Mouse (Mus musculus) spleen, postnatal 36 days (tissue): ENCODE measurements around the gene Ugt3a1.
"Not testable (repeated sequence)": the region's sequence is repeated elsewhere in the genome, so short reads cannot be mapped to it uniquely, and the experiment has no call there.

Experiments used
- DNase-seq, 2 experiments: peaks; one replicate each; pipeline ENCODE4 v3.0.0; 2022; ENCODE audit warnings: low spot score in 2 of 2, mixed read lengths in 1 of 2

Gene Ugt3a1

GRCm38 (mm10) chr15:9276838-9277295 lies at the start of gene Ugt3a1:
Gene Ugt3a1 (plus strand): TSS chr15:9276888.
- DNase-seq, result no peak

- DNase-seq, result not testable (repeated sequence)
Measured at GRCm38 (mm10) chr15:9230917-9231316, 45.8 kb upstream of the Ugt3a1 start.

- DNase-seq, result no peak
Measured at GRCm38 (mm10) chr15:9246345-9246744, 30.3 kb upstream of the Ugt3a1 start.

- no peak for DNase-seq
Measured at GRCm38 (mm10) chr15:9252891-9253290, 23.8 kb upstream of the Ugt3a1 start.

DNA sequence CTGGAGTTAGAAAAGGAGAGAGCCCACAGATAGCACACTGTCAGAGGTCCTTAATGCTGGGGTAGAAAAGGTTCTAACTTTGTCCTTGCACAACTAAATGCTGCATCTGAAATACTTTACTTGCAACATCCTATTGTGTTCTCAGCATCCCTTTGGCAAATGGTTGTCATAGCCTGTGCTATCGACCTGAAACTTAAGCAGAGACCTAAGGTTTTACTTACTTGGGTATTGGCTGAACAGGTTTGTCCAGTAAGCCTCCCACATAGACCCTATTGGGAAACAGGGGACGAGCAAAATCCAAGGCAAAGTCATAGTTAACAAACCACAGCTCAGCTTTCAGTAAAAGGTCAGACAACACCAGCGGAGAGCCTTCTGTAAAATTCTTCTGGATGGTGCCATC lies 16.1 kb upstream of the Ugt3a1 start:
- DNase-seq, result no peak

GRCm38 (mm10) chr15:9271876-9272275 lies 4.8 kb upstream of the Ugt3a1 start:
- DNase-seq, result no peak

DNA sequence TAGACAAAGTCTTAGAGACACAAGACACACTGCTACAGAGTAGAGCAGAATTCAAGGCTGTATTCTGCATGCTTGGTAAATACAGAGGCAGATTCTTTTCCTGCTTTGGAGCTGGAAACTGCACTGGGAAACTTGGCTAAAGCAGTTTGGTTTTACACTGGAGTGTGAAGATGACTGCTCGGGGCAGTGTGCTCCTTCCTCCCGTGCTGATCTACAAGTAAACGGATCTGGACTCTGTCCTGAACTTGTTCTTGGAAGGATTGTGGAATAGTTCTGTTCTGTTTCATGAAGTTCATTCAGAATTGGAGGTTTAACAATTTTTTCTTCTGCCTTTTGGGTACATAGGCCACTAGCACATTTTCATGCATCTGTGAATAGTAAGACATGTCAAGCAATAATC lies 2.3 kb downstream of the Ugt3a1 start:
- no peak for DNase-seq

DNA sequence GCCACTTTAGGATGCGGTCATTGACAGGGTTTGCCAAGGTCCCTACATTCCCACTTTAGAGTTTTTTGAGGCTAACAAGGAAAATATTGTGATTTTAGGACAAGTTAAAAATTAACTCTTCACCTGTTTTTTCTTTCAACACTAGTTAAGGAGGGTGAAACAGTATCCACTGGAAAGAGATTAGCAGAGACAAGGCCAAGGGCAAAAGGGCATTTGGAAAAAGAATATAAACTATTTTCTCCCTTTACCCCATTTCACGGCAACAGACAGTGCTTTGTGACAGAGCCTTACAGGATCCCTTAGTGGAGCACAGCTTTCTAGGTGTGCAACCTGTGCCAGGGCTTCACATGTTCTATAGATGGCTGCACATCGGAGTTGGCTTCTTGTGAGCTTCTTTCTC lies 2.9 kb downstream of the Ugt3a1 start:
- DNase-seq, result no peak

- DNase-seq, result no peak
Measured at GRCm38 (mm10) chr15:9283165-9283564, 6.5 kb downstream of the Ugt3a1 start.

DNA sequence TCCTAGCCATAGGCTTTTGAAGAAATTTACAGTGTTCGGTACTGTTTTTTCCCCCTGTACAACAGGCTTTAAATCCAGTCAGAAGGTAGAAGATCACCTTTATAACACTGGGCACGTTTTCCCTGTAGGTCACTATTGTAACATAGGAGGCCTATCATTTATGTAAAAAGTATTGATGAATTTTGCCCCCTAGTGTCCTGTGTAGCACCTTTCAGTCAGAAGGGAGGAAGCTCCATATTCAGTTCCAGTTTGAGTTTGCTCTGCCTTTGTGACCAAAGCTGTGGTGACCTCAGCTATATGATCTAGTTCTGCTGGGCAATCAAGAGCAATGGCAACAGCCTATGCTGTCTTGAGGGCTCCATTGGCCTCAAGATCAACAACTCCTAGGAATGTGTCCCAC lies 13.0 kb downstream of the Ugt3a1 start:
- DNase-seq, result no peak

DNA sequence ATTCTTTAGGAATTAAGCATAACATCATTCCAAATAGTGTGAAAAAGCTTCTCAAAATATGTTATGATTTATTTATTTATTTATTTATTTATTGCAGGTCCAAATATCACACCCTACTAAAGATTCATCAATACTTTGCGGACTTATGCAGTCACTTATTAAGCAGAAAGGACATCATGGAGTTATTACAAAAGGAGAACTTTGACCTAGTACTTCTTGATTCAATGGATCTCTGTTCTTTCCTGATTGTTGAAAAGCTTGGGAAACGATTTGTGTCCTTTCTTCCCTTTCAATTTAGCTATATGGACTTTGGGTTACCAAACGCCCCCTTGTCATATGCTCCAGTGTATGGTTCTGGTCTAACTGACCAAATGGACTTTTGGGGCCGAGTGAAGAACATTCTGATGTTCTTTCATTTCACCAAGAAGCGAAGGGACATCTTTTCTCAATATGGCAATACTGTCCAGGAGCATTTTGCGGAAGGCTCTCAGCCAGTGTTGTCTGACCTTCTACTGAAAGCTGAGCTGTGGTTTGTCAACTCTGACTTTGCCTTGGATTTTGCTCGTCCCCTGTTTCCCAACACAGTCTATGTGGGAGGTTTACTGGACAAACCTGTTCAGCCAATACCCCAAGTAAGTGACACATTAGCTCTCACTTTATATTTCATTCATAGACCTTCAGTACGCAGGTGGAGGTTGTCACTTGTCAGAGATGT lies 29.4 kb downstream of the Ugt3a1 start:
- DNase-seq, result no peak

GRCm38 (mm10) chr15:9334596-9334995 lies 57.9 kb downstream of the Ugt3a1 start:
- no peak for DNase-seq

- DNase-seq, result no peak
Measured at GRCm38 (mm10) chr15:9335341-9335740, 58.7 kb downstream of the Ugt3a1 start, which contains the start of gene Ugt3a2. Gene Ugt3a2 (plus strand): TSS chr15:9335550.

DNA sequence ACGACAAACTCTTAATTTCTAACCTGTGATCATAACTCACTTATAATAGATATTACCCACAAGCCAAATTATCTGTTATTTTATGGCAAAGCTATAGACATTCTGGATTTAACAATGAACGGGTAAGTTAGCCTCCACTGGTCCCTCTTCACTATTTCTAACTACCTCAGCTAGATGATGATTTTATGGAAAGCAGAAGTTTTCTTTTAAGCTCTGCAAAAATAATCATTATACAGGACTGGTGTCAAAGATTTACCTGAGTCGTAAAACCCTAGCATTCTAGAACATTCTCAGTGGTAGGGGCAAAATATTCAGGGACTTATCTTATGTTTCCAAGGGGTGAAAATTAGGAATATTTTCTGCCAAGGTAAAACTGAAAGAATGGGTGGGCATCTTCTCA lies 59.9 kb downstream of the Ugt3a1 start:
- no peak for DNase-seq

- no peak for DNase-seq
Measured at GRCm38 (mm10) chr15:9337021-9337420, 60.3 kb downstream of the Ugt3a1 start.

DNA sequence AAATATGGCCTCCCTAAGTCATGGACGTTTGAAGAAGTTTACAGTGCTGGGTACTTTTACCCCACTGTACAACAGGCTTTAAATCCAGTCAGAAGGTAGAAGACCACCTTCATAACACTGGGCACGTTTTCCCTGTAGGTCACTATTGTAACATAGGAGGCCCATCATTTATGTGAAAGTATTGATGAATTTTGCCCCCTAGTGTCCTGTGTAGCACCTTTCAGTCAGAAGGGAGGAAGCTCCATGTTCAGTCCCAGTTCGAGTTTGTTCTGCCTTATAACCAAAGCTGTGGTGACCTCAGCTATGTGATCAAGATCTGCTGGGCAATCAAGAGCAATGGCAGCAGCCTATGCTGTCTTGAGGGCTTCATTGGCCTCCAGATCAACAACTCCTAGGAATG lies 72.1 kb downstream of the Ugt3a1 start:
- no peak for DNase-seq

DNA sequence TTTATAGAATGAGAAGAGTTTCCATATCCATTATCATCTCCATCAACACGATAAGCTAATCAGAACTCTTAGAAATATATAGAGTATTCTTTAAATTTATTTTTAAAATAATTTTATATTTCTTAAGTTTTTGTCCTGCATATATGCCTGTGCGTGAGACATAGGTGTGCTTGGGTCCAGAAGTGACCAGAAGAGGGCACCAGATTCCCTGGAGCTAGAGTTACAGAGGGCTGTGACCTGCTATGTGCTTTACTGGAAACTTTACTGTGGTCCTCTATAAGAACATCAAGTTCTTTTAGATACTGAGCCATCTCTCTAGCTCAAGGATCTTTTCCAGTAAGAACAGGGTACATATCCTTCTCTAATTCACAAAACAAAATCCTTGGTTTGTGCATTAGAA lies 86.1 kb downstream of the Ugt3a1 start:
- DNase-seq, result no peak
